Mouse (Mus musculus) kidney, embryonic 16.5 days (tissue): ENCODE measurements at regions not wholly inside any gene's neighbourhood (a gene's known extent, or its start where the extent isn't known, plus 50 kb on each side); places are given as distances from the start of the nearest gene placed in this dataset.

Experiments
- ATAC-seq: fragments of 200-750 bp; cut with Nextera tagmentation; 2 replicates; pipeline ENCODE4 v1.8.0; 2017; ENCODE audit warnings: moderate TSS enrichment; ENCODE audit not compliant: low FRiP score, low TSS enrichment
- H3K27ac ChIP-seq: fragments of 300-500 bp; sonication (generic); 2 replicates; pipeline ENCODE4 v1.5.1; 2014; ENCODE audit warnings: low read length
- H3K27me3 ChIP-seq: fragments of 300-500 bp; sonication (generic); 2 replicates; pipeline ENCODE4 v1.6.1; 2014; ENCODE audit warnings: low read length, control low read depth, mixed read lengths; ENCODE audit not compliant: insufficient read depth
- H3K36me3 ChIP-seq: fragments of 300-500 bp; sonication (generic); 2 replicates; pipeline ENCODE4 v1.6.1; 2014; ENCODE audit warnings: low read length, control low read depth, mixed read lengths; ENCODE audit not compliant: insufficient read depth
- H3K4me1 ChIP-seq: fragments of 300-500 bp; sonication (generic); 2 replicates; pipeline ENCODE4 v1.6.1; 2014; ENCODE audit warnings: low read length, control low read depth, mixed read lengths; ENCODE audit not compliant: insufficient read depth
- H3K4me2 ChIP-seq: fragments of 300-500 bp; sonication (generic); replicated peaks from 2 replicates; pipeline ENCODE4 v1.6.1; 2014; ENCODE audit warnings: low read depth, low read length
- H3K4me3 ChIP-seq: fragments of 300-500 bp; sonication (generic); 2 replicates; pipeline ENCODE4 v1.5.1; 2014; ENCODE audit warnings: mild to moderate bottlenecking, low read length
- H3K9ac ChIP-seq: fragments of 300-500 bp; sonication (generic); replicated peaks from 2 replicates; pipeline ENCODE4 v1.6.1; 2014; ENCODE audit warnings: low read length
- H3K9me3 ChIP-seq: fragments of 300-500 bp; sonication (generic); 2 replicates; pipeline ENCODE4 v1.6.1; 2016; ENCODE audit warnings: low read length, control low read depth
- WGBS: fragments of 180-500 bp; shearing (Covaris S2); extraction: QIAGEN DNeasy Blood & Tissue Kit; methylation state at CpG from one replicate; pipeline ENCODE4 v1.1.7; 2014; 5-methylcytosine and 5-hydroxymethylcytosine counted together

- no peak for ATAC-seq
- no peak overlapping the region for H3K9ac ChIP-seq
- H3K4me1 ChIP-seq, result no peaks in the 10 kb centered on the region
- H3K4me2 ChIP-seq, result no peak overlapping the region
- no peaks in the 10 kb centered on the region for H3K9me3 ChIP-seq
- H3K27ac ChIP-seq, result 0 out of 2 replicates have a peak overlapping the region, but pooled peaks have one; percentile 9
- H3K27me3 ChIP-seq, result no peaks in the 10 kb centered on the region
- 51% methylated on average over 4 of the region's 4 CpGs for WGBS
- H3K4me3 ChIP-seq, result no peak overlapping the region
- no peaks in the 10 kb centered on the region for H3K36me3 ChIP-seq
Observed at GRCm38 (mm10) chr10:84067052-84067650, 344.5 kb downstream of the 1500009L16Rik start.

GRCm38 (mm10) chr10:84069806-84070205 lies 347.1 kb downstream of the 1500009L16Rik start:
- WGBS, result 75% methylated on average over 9 of the region's 9 CpGs

DNA sequence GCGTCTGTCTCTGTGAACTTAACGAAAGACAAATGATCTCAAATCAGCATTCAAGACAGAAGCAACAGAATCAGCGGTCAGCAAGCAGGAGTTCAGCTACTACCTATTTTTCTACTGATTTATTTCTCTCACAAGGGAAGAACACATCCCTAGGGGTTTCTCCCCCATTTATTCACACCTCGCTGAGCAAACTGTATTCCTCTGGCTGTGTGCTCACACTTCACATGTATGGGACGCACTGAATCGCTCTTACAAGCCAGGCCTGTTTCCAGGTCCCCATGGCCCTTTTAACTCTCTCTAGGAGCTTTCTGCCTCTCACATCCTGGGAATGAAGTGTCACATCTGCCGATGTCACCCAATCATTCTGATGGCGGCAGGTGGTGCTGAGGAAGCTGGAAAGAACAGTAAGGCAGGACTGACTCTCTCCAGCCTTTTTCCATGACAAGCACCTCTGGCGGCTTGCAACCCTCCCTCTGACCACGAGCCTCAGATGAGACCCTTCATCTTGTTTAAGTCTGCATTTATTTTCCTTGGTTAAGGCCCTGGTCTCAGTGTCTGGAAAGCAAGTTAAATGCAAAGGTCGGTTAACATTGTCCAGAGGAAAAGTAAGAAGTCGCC lies 350.3 kb downstream of the 1500009L16Rik start:
- no peak for ATAC-seq
- Histone ChIP-seq H3K27me3 (no peaks in the 10 kb centered on the region), H3K27ac (no peak overlapping the region), H3K9ac (no peak overlapping the region), H3K9me3 (peaks cover 2% of the 10 kb centered on the region; the same call in 1 of the 2 replicates), H3K4me3 (no peak overlapping the region), H3K36me3 (no peaks in the 10 kb centered on the region), H3K4me1 (no peaks in the 10 kb centered on the region), H3K4me2 (no peak overlapping the region)
- 60% methylated on average over 12 of the region's 12 CpGs for WGBS

More at GRCm38 (mm10) chr10:84069806-84070205, 347.1 kb downstream of the 1500009L16Rik start:
- no peak overlapping the region for H3K9ac ChIP-seq
- no peak for ATAC-seq
- H3K4me2 ChIP-seq, result no peak overlapping the region
- H3K4me1 ChIP-seq, result no peaks in the 10 kb centered on the region
- no peaks in the 10 kb centered on the region for H3K27me3 ChIP-seq
- no peaks in the 10 kb centered on the region for H3K9me3 ChIP-seq
- no peak overlapping the region for H3K4me3 ChIP-seq
- H3K36me3 ChIP-seq, result no peaks in the 10 kb centered on the region
- no peak overlapping the region for H3K27ac ChIP-seq

DNA sequence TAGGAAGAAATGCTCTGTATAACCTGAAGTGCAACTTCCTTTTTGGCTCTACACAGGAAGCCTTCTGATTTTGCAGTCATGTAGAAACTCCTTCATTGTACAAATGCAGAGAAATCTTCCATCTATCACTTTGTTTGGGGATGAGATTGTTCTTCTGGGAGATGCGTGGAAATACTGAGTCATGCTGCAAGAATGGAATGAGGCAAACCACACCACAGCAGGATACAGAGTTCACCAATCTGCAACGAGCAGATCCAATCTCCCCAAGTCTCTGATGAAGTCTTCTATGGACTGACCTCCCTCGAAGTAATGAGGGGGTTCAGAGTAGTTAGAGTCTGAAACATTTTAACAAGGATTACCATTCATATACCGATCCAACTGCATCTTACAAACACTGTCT lies 352.9 kb downstream of the 1500009L16Rik start:
- Histone ChIP-seq H3K4me3 (no peak overlapping the region), H3K9ac (no peak overlapping the region), H3K4me2 (no peak overlapping the region), H3K4me1 (no peaks in the 10 kb centered on the region), H3K36me3 (no peaks in the 10 kb centered on the region), H3K27me3 (no peaks in the 10 kb centered on the region), H3K27ac (no peak overlapping the region), H3K9me3 (peaks cover 2% of the 10 kb centered on the region; the same call in 1 of the 2 replicates)
- WGBS, result 63% methylated on average over 4 of the region's 4 CpGs
- no peak for ATAC-seq

DNA sequence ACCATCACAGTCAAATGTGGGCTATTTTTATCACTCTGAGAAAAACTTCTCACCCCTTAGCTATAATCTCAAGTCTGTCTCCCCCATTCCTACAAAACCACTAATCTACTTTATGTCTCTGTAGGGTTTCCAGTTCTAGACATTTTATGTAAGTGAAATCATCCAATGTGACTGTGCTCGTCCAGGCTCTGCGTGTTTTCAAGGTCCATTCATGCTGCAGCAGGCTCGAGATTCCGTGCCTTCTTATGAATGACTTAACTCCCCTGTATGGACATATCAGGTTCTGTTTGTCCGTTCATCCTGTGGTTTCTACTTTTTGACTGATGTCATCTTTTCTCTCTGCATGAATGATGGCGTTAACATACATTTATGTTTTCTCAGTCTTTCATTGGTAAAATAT lies 357.6 kb downstream of the 1500009L16Rik start:
- 76% methylated on average over 6 of the region's 6 CpGs for WGBS
- H3K27me3 ChIP-seq, result no peaks in the 10 kb centered on the region
- ATAC-seq, result no peak
- no peak overlapping the region for H3K4me3 ChIP-seq
- H3K36me3 ChIP-seq, result no peaks in the 10 kb centered on the region
- H3K9ac ChIP-seq, result no peak overlapping the region
- no peak overlapping the region for H3K4me2 ChIP-seq
- peaks cover 2% of the 10 kb centered on the region; the same call in 1 of the 2 replicates for H3K9me3 ChIP-seq
- H3K27ac ChIP-seq, result no peak overlapping the region
- no peaks in the 10 kb centered on the region for H3K4me1 ChIP-seq

GRCm38 (mm10) chr10:84081673-84082072 lies 358.7 kb downstream of the Nuak1 start:
- Histone ChIP-seq H3K9ac (no peak overlapping the region), H3K36me3 (no peaks in the 10 kb centered on the region), H3K27ac (no peak overlapping the region), H3K4me1 (no peaks in the 10 kb centered on the region), H3K9me3 (peaks cover 2% of the 10 kb centered on the region; the same call in 1 of the 2 replicates), H3K4me2 (no peak overlapping the region), H3K4me3 (no peak overlapping the region), H3K27me3 (no peaks in the 10 kb centered on the region)
- WGBS, result 63% methylated on average over 6 of the region's 6 CpGs
- ATAC-seq, result no peak

- H3K27ac ChIP-seq, result no peak overlapping the region
- no peaks in the 10 kb centered on the region for H3K4me1 ChIP-seq
- H3K9ac ChIP-seq, result no peak overlapping the region
- no peak overlapping the region for H3K4me2 ChIP-seq
- H3K36me3 ChIP-seq, result no peaks in the 10 kb centered on the region
- H3K9me3 ChIP-seq, result no peaks in the 10 kb centered on the region
- no peaks in the 10 kb centered on the region for H3K27me3 ChIP-seq
- ATAC-seq, result no peak
- no peak overlapping the region for H3K4me3 ChIP-seq
- WGBS, result 84% methylated on average over 5 of the region's 5 CpGs
Observed at GRCm38 (mm10) chr10:84087528-84087927, 352.9 kb downstream of the Nuak1 start.

DNA sequence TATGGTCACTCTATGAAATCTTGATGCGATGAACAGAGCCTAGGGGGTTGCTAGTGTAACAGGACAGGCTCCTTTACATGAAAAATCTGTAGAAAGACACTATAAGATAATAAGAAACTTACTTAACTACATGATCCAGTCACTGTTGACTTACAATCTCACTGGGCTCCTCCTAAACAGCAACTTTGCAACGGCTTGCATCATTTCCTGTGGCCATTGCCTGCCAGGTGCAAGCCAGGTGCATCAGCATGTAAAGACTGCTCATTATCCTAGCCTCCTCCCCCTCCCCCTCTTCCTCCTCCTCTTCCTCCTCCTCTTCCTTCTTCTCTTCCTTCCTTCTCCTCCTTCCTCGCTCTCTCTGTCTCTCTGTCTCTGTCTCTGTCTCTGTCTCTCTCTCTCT lies 352.5 kb downstream of the Nuak1 start:
- Histone ChIP-seq H3K36me3 (no peaks in the 10 kb centered on the region), H3K9ac (no peak overlapping the region), H3K4me1 (no peaks in the 10 kb centered on the region), H3K4me3 (no peak overlapping the region), H3K27me3 (no peaks in the 10 kb centered on the region), H3K9me3 (no peaks in the 10 kb centered on the region), H3K4me2 (no peak overlapping the region), H3K27ac (no peak overlapping the region)
- no peak for ATAC-seq
- 81% methylated on average over 3 of the region's 3 CpGs for WGBS

DNA sequence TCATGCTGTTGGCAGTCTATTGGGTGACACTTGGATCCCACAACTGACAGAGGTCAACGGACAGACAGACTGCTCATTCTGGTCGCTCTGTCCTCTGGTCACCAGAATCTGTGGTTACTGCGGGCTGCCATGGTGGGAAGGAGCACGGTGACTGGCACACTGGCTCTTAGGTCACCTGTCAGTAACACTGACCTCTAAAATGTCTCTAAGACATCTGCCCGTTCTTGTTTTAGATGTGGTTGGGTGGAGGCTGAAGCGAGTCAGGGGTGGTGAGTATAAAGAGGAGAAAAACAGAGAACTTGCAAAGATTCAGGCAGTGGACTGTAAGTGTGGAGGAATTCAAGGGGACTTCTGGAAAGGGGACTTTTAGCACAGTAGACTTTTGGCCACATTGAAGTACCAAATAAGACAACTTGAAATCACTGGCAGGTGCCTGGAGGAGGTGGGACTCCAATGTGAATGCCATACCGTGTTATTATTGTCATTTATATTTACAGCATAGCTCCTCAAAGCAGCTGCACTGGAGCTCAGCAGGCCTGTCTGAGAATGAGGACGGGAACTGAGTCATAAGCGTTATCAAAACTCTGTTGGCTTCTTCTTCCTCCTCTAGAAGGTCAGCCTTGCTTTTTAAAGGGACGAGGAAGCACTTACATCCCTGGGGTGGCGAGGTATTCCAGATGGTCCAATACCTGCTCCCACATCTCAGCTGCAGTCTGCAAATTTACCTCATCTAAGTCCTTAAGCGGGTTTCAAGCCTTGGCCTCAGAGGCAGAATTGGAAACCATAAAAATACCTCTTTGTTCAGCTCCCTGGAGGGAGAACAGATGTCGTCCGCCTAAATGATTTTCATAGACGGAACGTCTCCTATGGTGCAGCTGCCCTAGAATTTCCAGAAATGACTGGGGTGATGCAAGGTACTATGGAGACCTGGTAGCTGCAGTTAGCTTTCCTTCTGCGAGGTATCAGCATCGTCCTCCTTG lies 351.3 kb downstream of the Nuak1 start:
- no peaks in the 10 kb centered on the region for H3K4me1 ChIP-seq
- H3K9me3 ChIP-seq, result no peaks in the 10 kb centered on the region
- H3K36me3 ChIP-seq, result no peaks in the 10 kb centered on the region
- H3K9ac ChIP-seq, result no peak overlapping the region
- no peak for ATAC-seq
- H3K27me3 ChIP-seq, result no peaks in the 10 kb centered on the region
- no peak overlapping the region for H3K4me3 ChIP-seq
- H3K4me2 ChIP-seq, result no peak overlapping the region
- WGBS, result 81% methylated on average over 18 of the region's 18 CpGs
- H3K27ac ChIP-seq, result no peak overlapping the region
